Comparison of ENCODE assay signal across 9 mouse cellular contexts in genomic region chr12:69539353-69539752, GRCm38 (mm10). TPM values are rescaled to one million over a fixed set of nuclear protein-coding genes. Genes with fewer than 3 reads are reported as not detected.
DNase-seq lines count a peak whose midpoint lies in the region; ATAC-seq and TF ChIP-seq lines count a peak whose summit lies in the region.
"Had no signal": no experiment of that assay in that cellular context is flagged by ENCODE, and none has a peak within 500 bp of the region (broad histone marks: within the 10 kb centered on the region; RNA-seq: fewer than 3 reads in every experiment).

No protein-coding gene starts in this region.

- H3K36me3 ChIP-seq in forebrain, postnatal 0 days (ENCODE audit: insufficient read depth), result no peaks in the 10 kb centered on the region
- H3K36me3 ChIP-seq in forebrain, embryonic 15.5 days, result no peaks in the 10 kb centered on the region
- H3K36me3 ChIP-seq in midbrain, postnatal 0 days (ENCODE audit: insufficient read depth, low read length), result no peaks in the 10 kb centered on the region
- H3K36me3 ChIP-seq in midbrain, embryonic 13.5 days, result no peaks in the 10 kb centered on the region
- no peaks in the 10 kb centered on the region for H3K36me3 ChIP-seq in stomach, postnatal 0 days (ENCODE audit: control insufficient read depth, insufficient read depth, low read length)
- H3K36me3 ChIP-seq: embryonic facial prominence, embryonic 12.5 days had no signal

- H3K4me2 ChIP-seq in forebrain, postnatal 0 days (ENCODE audit: low read depth), result no peak overlapping the region
- H3K4me2 ChIP-seq in forebrain, embryonic 15.5 days (replicated peaks), result no peak overlapping the region
- no peak overlapping the region for H3K4me2 ChIP-seq in midbrain, postnatal 0 days (ENCODE audit: low read depth, low read length, poor library complexity, severe bottlenecking)
- no peak overlapping the region for H3K4me2 ChIP-seq in midbrain, embryonic 13.5 days (replicated peaks)
- no peak overlapping the region for H3K4me2 ChIP-seq in stomach, postnatal 0 days (replicated peaks; ENCODE audit: low read depth)
- H3K4me2 ChIP-seq: embryonic facial prominence, embryonic 12.5 days had no signal

- no peaks in the 10 kb centered on the region for H3K4me1 ChIP-seq in forebrain, postnatal 0 days (ENCODE audit: insufficient read depth)
- H3K4me1 ChIP-seq in forebrain, embryonic 15.5 days, result peaks cover 17% of the 10 kb centered on the region
- H3K4me1 ChIP-seq in midbrain, postnatal 0 days (ENCODE audit: insufficient read depth, low read length), result no peaks in the 10 kb centered on the region
- peaks cover 20% of the 10 kb centered on the region for H3K4me1 ChIP-seq in midbrain, embryonic 13.5 days (replicated peaks)
- peaks cover 15% of the 10 kb centered on the region for H3K4me1 ChIP-seq in stomach, postnatal 0 days (replicated peaks; ENCODE audit: control insufficient read depth, insufficient read depth)

- H3K4me3 ChIP-seq in forebrain, postnatal 0 days (ENCODE audit: low read depth, low read length), result no peak overlapping the region
- no peak overlapping the region for H3K4me3 ChIP-seq in forebrain, embryonic 15.5 days
- H3K4me3 ChIP-seq in midbrain, postnatal 0 days (ENCODE audit: low read depth, low read length), result no peak overlapping the region
- H3K4me3 ChIP-seq in midbrain, embryonic 13.5 days (replicated peaks), result no peak overlapping the region
- no peak overlapping the region for H3K4me3 ChIP-seq in stomach, postnatal 0 days (ENCODE audit: low read depth, low read length)
- H3K4me3 ChIP-seq: embryonic facial prominence, embryonic 12.5 days had no signal

- peak; percentile 52; the same call in 1 of the 2 replicates for ATAC-seq in forebrain, postnatal 0 days
- ATAC-seq in forebrain, embryonic 15.5 days (replicated peaks), result no peak
- ATAC-seq in midbrain, postnatal 0 days (ENCODE audit: low FRiP score), result no peak
- no peak for ATAC-seq in midbrain, embryonic 13.5 days
- no peak; the same call in 1 of the 2 replicates for ATAC-seq in stomach, postnatal 0 days (ENCODE audit: low FRiP score, low TSS enrichment)

- DNase-seq in forebrain, postnatal 0 days, result no peak
- no peak for DNase-seq in midbrain, postnatal 0 days (ENCODE audit: low spot score)
- peak; percentile 23 for DNase-seq in heart, postnatal 4 days
- no peak for DNase-seq in stomach, postnatal 0 days (ENCODE audit: low spot score)
- DNase-seq in spleen, postnatal 4 days (ENCODE audit: low spot score in 2 of 2), result no peak
- no peak for DNase-seq in testis, postnatal 14 days (ENCODE audit: low spot score)

- no peak overlapping the region for H3K9ac ChIP-seq in forebrain, postnatal 0 days
- no peak overlapping the region for H3K9ac ChIP-seq in forebrain, embryonic 15.5 days (replicated peaks)
- H3K9ac ChIP-seq in midbrain, postnatal 0 days (replicated peaks; ENCODE audit: low read length, poor library complexity, severe bottlenecking), result no peak overlapping the region
- no peak overlapping the region for H3K9ac ChIP-seq in midbrain, embryonic 13.5 days (replicated peaks)
- no peak overlapping the region for H3K9ac ChIP-seq in stomach, postnatal 0 days (ENCODE audit: low read length)
- H3K9ac ChIP-seq: embryonic facial prominence, embryonic 12.5 days had no signal

- no peak for TF ChIP-seq EP300 in stomach, postnatal 0 days (optimal IDR thresholded peaks at IDR 0.05)

- no peak for TF ChIP-seq CTCF in forebrain, postnatal 0 days (IDR thresholded peaks at IDR 0.05; ENCODE audit: low read depth)
- TF ChIP-seq CTCF in midbrain, postnatal 0 days (IDR thresholded peaks at IDR 0.05), result no peak
- peak; percentile 28; the same call in 1 of the 2 replicates for TF ChIP-seq CTCF in stomach, postnatal 0 days (IDR thresholded peaks at IDR 0.05; ENCODE audit: low read depth)

- no peak overlapping the region for H3K27ac ChIP-seq in forebrain, postnatal 0 days (ENCODE audit: low read depth, low read length)
- no peak overlapping the region for H3K27ac ChIP-seq in forebrain, embryonic 15.5 days (replicated peaks)
- 0 out of 2 replicates have a peak overlapping the region, but pooled peaks have one; percentile 47 for H3K27ac ChIP-seq in midbrain, postnatal 0 days (ENCODE audit: low read depth, low read length)
- H3K27ac ChIP-seq in midbrain, embryonic 13.5 days, result no peak overlapping the region
- H3K27ac ChIP-seq in stomach, postnatal 0 days (replicated peaks), result peak overlapping the region; percentile 98

- H3K27me3 ChIP-seq in forebrain, postnatal 0 days (ENCODE audit: insufficient read depth, low read length), result no peaks in the 10 kb centered on the region
- H3K27me3 ChIP-seq in forebrain, embryonic 15.5 days, result no peaks in the 10 kb centered on the region
- no peaks in the 10 kb centered on the region for H3K27me3 ChIP-seq in midbrain, postnatal 0 days (ENCODE audit: insufficient read depth, low read length)
- H3K27me3 ChIP-seq in midbrain, embryonic 13.5 days, result no peaks in the 10 kb centered on the region
- H3K27me3 ChIP-seq in stomach, postnatal 0 days (ENCODE audit: control insufficient read depth, insufficient read depth, low read length), result no peaks in the 10 kb centered on the region
- H3K27me3 ChIP-seq: embryonic facial prominence, embryonic 12.5 days had no signal

- H3K9me3 ChIP-seq in forebrain, postnatal 0 days (ENCODE audit: low read length), result no peaks in the 10 kb centered on the region
- H3K9me3 ChIP-seq in forebrain, embryonic 15.5 days, result no peaks in the 10 kb centered on the region
- H3K9me3 ChIP-seq in midbrain, postnatal 0 days (ENCODE audit: low read length), result no peaks in the 10 kb centered on the region
- H3K9me3 ChIP-seq in midbrain, embryonic 13.5 days, result no peaks in the 10 kb centered on the region
- H3K9me3 ChIP-seq in stomach, postnatal 0 days (ENCODE audit: control insufficient read depth, low read length), result no peaks in the 10 kb centered on the region
- H3K9me3 ChIP-seq: embryonic facial prominence, embryonic 12.5 days had no signal

- WGBS in forebrain, postnatal 0 days, result 34% methylated on average over 7 of the region's 7 CpGs
- WGBS in forebrain, embryonic 15.5 days, result 20% methylated on average over 7 of the region's 7 CpGs
- WGBS in midbrain, postnatal 0 days, result 61% methylated on average over 7 of the region's 7 CpGs
- WGBS in midbrain, embryonic 13.5 days, result 70% methylated on average over 7 of the region's 7 CpGs
- 24% methylated on average over 7 of the region's 7 CpGs for WGBS in stomach, postnatal 0 days

RNA-seq across cellular contexts. Expression of gene Vcpkmt, which starts 43.5 kb away (rescaled TPM):
- 8.9 and 13.8 TPM in 2 replicates for total RNA-seq in forebrain, postnatal 0 days (2014; rRNA removed)
- 39.2 and 42.1 TPM in 2 replicates for polyA plus RNA-seq in forebrain, postnatal 0 days (2015; fragmentation: Nextera tagmentation; extraction: Ambion mirVana)
- 30.7 and 32.1 TPM in 2 replicates for polyA plus RNA-seq in forebrain, embryonic 15.5 days (2015; fragmentation: Nextera tagmentation; extraction: Ambion mirVana)
- total RNA-seq in midbrain, postnatal 0 days (2014; rRNA removed), result 7.5 and 9.4 TPM in 2 replicates
- 32.2 and 32.5 TPM in 2 replicates for polyA plus RNA-seq in midbrain, postnatal 0 days (2015; fragmentation: Nextera tagmentation; extraction: Ambion mirVana)
- polyA plus RNA-seq in midbrain, embryonic 13.5 days (2015; fragmentation: Nextera tagmentation; extraction: Ambion mirVana), result 20.2 and 25.8 TPM in 2 replicates
- 1 to 10 TPM; 6.3 to 6.9 TPM for total RNA-seq in heart, postnatal 4 days (2021)
- polyA plus RNA-seq in stomach, postnatal 0 days (2015; fragmentation: Nextera tagmentation; extraction: Ambion mirVana), result 24.4 and 24.7 TPM in 2 replicates

Comparison
In these comparisons a context has a peak if more than half of its experiments do, and no peak if none do; other contexts are left out.
1. H3K27ac ChIP-seq: peak in midbrain, postnatal 0 days (single experiment) and stomach, postnatal 0 days (single experiment); none in forebrain, postnatal 0 days (single experiment), forebrain, embryonic 15.5 days (single experiment) and midbrain, embryonic 13.5 days (single experiment).